Mouse (Mus musculus) thymus, adult 2 months (tissue): ENCODE measurements around the gene Vtn. TPM values are rescaled to one million over a fixed set of nuclear protein-coding genes. Genes with fewer than 3 reads are reported as not detected.
A peak's percentile ranks its signal among the peaks of the same experiment; 100 is the strongest.

ENCODE experiments used
- DNase-seq: peaks from one replicate; pipeline ENCODE4 v3.0.0; 2021
- H3K27ac ChIP-seq: fragments of 200-500 bp; 2 replicates; pipeline ENCODE4 v1.5.1; 2012; ENCODE audit warnings: low read length, control low read depth; ENCODE audit not compliant: control insufficient read depth, insufficient read depth
- H3K27me3 ChIP-seq: fragments of 200-500 bp; 2 replicates; pipeline ENCODE4 v1.6.1; 2012; ENCODE audit warnings: mild to moderate bottlenecking, low read length, moderate library complexity, mixed read lengths; ENCODE audit not compliant: control insufficient read depth, insufficient read depth
- H3K36me3 ChIP-seq: fragments of 200-500 bp; 2 replicates; pipeline ENCODE4 v1.6.1; 2012; ENCODE audit warnings: mild to moderate bottlenecking, low read length, moderate library complexity; ENCODE audit not compliant: control insufficient read depth, insufficient read depth
- H3K4me1 ChIP-seq: fragments of 200-500 bp; replicated peaks from 2 replicates; pipeline ENCODE4 v1.6.1; 2012; ENCODE audit warnings: low read length; ENCODE audit not compliant: control insufficient read depth, insufficient read depth
- H3K4me3 ChIP-seq: fragments of 200-500 bp; 2 replicates; pipeline ENCODE4 v1.5.1; 2012; ENCODE audit warnings: mild to moderate bottlenecking, low read length, control low read depth, moderate library complexity; ENCODE audit not compliant: control insufficient read depth, insufficient read depth
- CTCF ChIP-seq: fragments of 200-500 bp; IDR thresholded peaks from 2 replicates; pipeline ENCODE4 v1.5.1; 2012; ENCODE audit warnings: mild to moderate bottlenecking, control low read depth, low read length, moderate library complexity, borderline replicate concordance; ENCODE audit not compliant: control insufficient read depth, poor library complexity, insufficient read depth; ENCODE audit errors: extremely low read depth
- POLR2A ChIP-seq: fragments of 200-500 bp; IDR thresholded peaks from 2 replicates; pipeline ENCODE4 v1.6.1; 2012; ENCODE audit warnings: mild to moderate bottlenecking, low read length, control low read depth, moderate library complexity; ENCODE audit not compliant: control insufficient read depth, poor library complexity, insufficient read depth; ENCODE audit errors: extremely low read depth
- WGBS: fragments of 180-500 bp; shearing (Covaris S2); methylation state at CpG from one replicate; pipeline ENCODE4 v1.1.7; 2018; 5-methylcytosine and 5-hydroxymethylcytosine counted together
- polyA plus RNA-seq: library from polyadenylated mRNA; depleted of rRNA; stranded (reverse); fragments of >200 nt; gene quantifications from 2 replicates; pipeline ENCODE4 v1.2.3, GENCODE M21; 2012

Gene Vtn
- polyA plus RNA-seq, 1 experiment: 5.5 TPM

DNA sequence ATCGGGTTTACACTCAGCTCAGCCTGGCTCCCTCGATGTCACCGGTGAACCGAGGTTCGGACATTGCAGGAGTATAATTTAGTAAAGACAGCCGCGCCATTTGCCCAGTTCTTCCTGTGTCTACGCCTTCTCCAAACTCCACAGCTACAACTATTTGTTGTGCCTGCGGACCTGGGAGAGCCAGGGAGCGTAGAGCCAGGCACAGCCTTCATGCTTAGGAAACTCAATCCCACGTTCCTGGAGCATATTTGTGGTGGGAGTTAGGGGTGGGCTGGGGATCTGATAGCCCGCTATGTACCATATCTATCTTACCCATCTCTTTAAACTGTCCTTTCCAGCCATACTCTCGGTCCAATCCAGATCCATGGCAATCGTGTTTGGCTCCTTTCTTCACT, 37.8 kb downstream of the Vtn start:
- peak overlapping the region; percentile 19 for H3K27ac ChIP-seq
- no peak for DNase-seq
- TF ChIP-seq CTCF (no peak), POLR2A (no peak)
- peaks cover 9% of the 10 kb centered on the region; the same call in 1 of the 2 replicates for H3K36me3 ChIP-seq
- H3K27me3 ChIP-seq: no peaks in the 10 kb centered on the region
- 2% methylated on average over 14 of the region's 14 CpGs for WGBS
- H3K4me1 ChIP-seq: peaks cover 9% of the 10 kb centered on the region
- peak overlapping the region; percentile 70 for H3K4me3 ChIP-seq

- WGBS: 89% methylated on average over 3 of the region's 3 CpGs
- peaks cover 9% of the 10 kb centered on the region; the same call in 1 of the 2 replicates for H3K36me3 ChIP-seq
Measured at GRCm38 (mm10) chr11:78540358-78540757, 41.5 kb downstream of the Vtn start.

GRCm38 (mm10) chr11:78544449-78545111, 45.7 kb downstream of the Vtn start:
- no peaks in the 10 kb centered on the region for H3K27me3 ChIP-seq
- H3K27ac ChIP-seq: no peak overlapping the region
- no peak overlapping the region for H3K4me3 ChIP-seq
- peaks cover 9% of the 10 kb centered on the region; the same call in 1 of the 2 replicates for H3K36me3 ChIP-seq
- H3K4me1 ChIP-seq: peaks cover 2% of the 10 kb centered on the region
- DNase-seq: no peak
- WGBS: 90% methylated on average over 7 of the region's 7 CpGs
- no peak for TF ChIP-seq CTCF
- no peak for TF ChIP-seq POLR2A

More at GRCm38 (mm10) chr11:78540358-78540757, 41.5 kb downstream of the Vtn start:
- no peak overlapping the region for H3K27ac ChIP-seq
- H3K4me1 ChIP-seq: peaks cover 7% of the 10 kb centered on the region
- H3K27me3 ChIP-seq: no peaks in the 10 kb centered on the region
- H3K4me3 ChIP-seq: no peak overlapping the region
- TF ChIP-seq POLR2A: no peak
- TF ChIP-seq CTCF: no peak
- DNase-seq: no peak

DNA sequence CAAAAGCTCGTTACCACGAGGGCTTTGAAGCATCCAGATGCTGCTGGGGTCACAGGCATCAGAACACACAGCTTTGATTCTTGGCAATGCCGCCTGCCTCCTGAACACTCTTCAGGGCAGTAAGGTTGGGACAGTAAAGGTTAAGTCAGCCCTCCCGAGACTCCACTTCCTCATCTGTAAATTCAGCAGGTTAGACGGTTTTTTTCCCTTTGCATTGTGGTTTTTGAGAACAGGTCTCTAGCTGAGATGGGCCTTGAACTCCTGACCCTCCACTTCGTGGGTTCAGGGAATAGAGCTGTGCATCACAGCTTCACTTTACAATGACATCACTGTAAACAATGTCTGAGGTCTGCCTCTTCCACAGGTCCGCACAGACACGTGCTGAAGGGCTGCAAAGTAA, 46.3 kb downstream of the Vtn start:
- TF ChIP-seq POLR2A: no peak
- TF ChIP-seq CTCF: no peak
- Histone ChIP-seq H3K36me3 (peaks cover 9% of the 10 kb centered on the region; the same call in 1 of the 2 replicates), H3K27ac (no peak overlapping the region), H3K27me3 (no peaks in the 10 kb centered on the region), H3K4me3 (no peak overlapping the region), H3K4me1 (peaks cover 6% of the 10 kb centered on the region)
- no peak for DNase-seq
- WGBS: 46% methylated on average over 8 of the region's 8 CpGs

- no peak overlapping the region for H3K27ac ChIP-seq
Measured at GRCm38 (mm10) chr11:78547718-78548460, 49.0 kb downstream of the Vtn start.

GRCm38 (mm10) chr11:78549491-78549987, 50.6 kb downstream of the Vtn start:
- no peak for TF ChIP-seq POLR2A
- TF ChIP-seq CTCF: no peak
- DNase-seq: no peak
- H3K4me3 ChIP-seq: no peak overlapping the region; the same call in 1 of the 2 replicates
- H3K27me3 ChIP-seq: no peaks in the 10 kb centered on the region
- no peaks in the 10 kb centered on the region for H3K36me3 ChIP-seq
- H3K4me1 ChIP-seq: peaks cover 14% of the 10 kb centered on the region
- WGBS: 6% methylated on average over 5 of the region's 5 CpGs
- H3K27ac ChIP-seq: no peak overlapping the region

More at GRCm38 (mm10) chr11:78547718-78548460, 49.0 kb downstream of the Vtn start:
- H3K27me3 ChIP-seq: no peaks in the 10 kb centered on the region
- H3K36me3 ChIP-seq: no peaks in the 10 kb centered on the region
- no peak overlapping the region for H3K4me3 ChIP-seq
- DNase-seq: no peak
- H3K4me1 ChIP-seq: peaks cover 14% of the 10 kb centered on the region
- WGBS: 85% methylated on average over 2 of the region's 2 CpGs
- no peak for TF ChIP-seq CTCF
- no peak for TF ChIP-seq POLR2A
